Mouse (Mus musculus) kidney, adult 8-10 months (tissue): Measurements from ENCODE around the gene Tmed9.

Experiments
- DNase-seq, 2 experiments: peaks; one replicate each; pipeline ENCODE4 v3.0.0; 2022

The Tmed9 gene

GRCm38 (mm10) chr13:55573432-55573831 lies at the start of gene Tmed9:
Gene Tmed9, plus strand, starts transcription at chr13:55573732.
- no peak for DNase-seq

DNA sequence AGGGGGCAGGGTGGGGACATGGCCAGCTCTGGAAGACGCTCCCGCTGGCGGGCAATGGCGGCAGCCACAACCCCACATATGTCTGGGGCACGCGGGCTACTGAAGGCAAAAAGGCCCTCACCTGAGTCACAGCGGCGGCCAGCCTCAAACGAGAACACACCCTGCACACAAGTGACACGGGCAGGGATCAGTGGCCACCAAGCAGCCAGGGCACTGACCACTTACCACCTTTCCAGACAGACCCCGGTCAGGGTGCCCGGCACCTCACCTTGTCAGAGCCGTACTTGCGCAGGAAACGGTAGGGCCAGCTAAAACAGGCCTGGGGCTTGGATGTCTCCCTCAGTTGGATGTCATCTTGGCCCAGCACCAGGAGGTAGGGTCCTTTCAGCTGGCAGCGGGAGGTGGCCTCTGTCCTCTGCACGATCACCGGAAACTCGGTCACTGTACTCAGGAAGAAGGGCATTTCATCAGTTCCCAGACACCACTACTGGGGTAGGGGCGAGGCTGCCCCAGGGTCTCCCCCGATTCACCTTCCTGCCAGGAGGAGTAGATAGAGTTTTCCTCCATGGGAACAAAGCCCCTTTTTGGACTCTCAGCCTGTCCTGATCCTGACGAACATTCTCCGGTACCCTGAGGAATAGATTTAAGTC lies 49.5 kb upstream of the Tmed9 start:
- no peak for DNase-seq

DNA sequence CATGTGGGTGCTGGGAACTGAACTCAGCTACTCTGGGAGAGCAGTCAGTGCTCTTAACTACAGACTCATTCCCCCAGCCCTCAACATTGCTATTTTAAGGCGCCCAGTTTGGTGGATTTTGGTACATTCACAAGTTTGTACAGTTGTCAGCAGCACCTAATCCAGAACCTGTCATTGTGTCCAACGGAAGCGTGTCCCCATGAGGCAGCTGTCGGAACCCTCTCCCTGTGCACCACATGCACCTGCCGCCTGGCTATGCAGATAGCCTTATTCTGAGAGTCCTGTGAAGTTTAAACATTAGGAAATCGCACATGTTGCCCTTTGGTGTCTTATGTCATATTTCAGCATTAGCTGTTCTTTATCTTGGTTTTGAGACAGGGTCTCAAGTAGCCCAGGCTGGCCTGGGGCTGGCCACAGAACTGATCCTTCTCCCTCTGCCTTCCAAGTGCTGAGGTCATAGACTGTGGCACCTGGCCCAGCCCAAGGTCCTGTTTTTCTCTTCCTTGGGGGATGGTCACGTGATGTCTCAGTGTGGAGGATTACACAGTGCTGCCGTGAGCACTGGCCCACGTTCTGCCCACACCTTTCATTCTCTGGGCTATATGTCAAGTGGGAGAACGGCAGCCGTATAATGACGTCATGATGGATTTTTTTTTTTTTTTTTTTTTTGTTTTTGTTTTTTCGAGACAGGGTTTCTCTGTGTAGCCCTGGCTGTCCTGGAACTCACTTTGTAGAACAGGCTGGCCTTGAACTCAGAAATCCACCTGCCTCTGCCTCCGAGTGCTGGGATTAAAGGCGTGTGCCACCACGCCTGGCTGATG lies 47.6 kb upstream of the Tmed9 start:
- no peak for DNase-seq

DNA sequence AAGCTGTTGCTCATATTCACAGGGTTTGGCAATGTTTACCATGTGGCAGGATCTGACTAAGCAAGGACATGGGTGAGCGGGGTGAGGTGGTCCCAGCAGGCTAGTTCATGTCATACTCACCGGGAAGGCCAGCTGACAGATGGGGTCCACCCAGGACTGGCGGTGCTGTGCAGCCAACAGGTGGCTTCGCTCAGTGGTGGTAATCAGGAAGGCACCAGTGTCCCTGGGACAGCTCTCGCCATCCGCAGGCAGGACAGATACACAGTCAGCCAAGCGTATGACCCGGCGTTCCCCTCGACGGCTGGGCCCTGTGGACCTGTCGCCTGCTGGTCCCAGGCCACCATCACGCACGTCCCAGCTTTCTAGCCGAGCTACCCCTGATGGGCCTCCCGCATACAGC lies 46.3 kb upstream of the Tmed9 start:
- DNase-seq, result no peak

DNA sequence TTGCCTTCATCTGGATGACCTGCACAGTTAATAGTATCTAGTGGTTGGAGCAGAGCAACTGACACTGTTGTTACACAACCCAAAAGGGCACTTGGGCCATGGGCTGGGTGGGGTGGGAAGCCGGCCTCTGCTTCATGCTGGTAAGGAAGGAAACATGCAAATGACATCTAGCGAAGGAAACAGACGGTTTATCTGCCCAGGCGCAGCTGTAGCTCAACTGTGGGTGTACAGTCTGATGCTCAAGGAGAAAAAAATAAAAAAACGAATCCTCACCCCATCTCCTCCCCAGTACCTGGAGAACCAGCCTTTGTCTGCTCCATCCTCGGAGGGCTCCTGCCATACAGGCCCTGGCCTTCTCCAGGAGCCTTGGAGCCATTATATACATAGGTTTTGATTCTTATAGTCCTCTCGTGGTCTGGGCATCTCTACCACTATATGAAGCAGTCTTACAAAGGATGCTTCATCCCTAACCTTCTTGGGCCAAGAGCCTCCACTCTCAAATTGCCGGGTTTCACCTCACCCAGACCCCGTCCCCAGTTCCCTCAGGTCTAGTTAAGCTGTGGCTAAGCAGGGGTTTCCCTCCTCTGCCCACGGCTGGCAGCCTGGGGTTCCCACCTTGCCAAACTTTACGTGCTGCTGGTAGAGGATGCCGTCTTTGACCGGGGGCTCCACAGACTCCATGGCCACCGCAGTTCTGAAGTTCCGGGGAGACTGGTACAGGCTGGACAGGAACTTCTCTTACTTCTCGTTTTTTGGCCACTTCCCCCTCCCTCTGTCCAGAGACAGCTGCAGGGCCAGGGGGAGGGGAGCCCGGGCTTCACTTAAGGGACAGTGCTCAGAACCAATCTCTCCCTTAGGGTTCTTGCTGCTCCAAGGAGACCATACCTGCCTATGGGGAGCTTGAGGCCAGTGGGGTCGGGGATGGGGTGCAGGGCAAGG lies 45.4 kb upstream of the Tmed9 start:
- no peak for DNase-seq

- DNase-seq, result no peak
Measured at GRCm38 (mm10) chr13:55529198-55529915, 44.2 kb upstream of the Tmed9 start, which contains the start of gene Dok3. Gene Dok3, minus strand, starts transcription at chr13:55529296.

GRCm38 (mm10) chr13:55535191-55535590 lies 38.3 kb upstream of the Tmed9 start:
- DNase-seq, result no peak

GRCm38 (mm10) chr13:55535796-55536193 lies 37.7 kb upstream of the Tmed9 start:
- DNase-seq, result no peak

DNA sequence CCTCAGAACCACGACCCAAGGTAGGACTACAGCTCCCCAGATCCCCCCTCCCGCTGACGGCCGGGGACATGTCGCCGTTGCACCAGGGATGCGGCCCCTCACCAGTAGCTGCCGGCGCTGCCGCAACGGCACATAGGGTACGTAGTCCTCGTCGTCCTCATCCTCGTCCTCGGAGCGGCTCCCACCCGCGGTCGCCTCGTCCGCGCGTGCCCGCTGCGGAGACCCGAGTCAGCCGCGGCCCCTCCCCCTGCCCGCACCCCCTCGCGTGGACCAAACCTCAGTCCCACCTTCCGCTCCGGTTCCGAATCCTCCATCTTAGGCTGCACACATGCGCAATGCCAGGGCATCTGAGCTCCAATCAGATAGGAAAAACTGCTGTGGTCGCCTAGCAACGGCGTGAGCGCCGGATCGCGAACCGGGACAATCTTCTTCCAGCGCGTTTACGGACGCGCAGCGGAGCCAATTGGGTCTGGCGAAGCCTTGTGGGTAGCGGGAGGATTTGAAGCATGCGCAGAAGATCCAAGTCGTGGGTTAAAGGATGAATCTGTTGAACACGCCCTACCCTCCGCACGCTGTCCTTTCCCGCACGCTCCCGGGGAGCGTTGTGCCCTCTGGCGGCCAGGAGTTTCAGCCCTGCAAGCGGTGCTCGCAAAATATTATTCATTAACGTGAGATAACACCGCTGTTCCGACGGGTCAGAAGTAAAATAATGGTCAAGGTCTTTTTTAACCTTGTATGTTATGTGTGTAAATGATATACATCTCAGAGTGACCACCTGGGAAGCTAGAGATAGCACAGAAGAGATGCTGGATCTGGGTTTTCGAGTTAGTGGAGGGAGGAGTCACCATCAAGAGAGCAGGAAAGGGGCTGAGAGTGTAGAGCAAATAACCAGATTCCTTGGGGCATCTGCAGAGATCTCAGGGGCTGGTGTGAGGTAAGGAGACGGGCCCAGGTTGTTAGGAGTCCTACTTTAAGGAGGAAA lies 37.0 kb upstream of the Tmed9 start, which contains the start of gene Ddx41:
Gene Ddx41, minus strand, starts transcription at position 465 of the 982 bp plus-strand sequence.
- DNase-seq, result peak; percentile 100

GRCm38 (mm10) chr13:55540933-55541332 lies 32.6 kb upstream of the Tmed9 start:
- DNase-seq, result peak in 1 of 2 experiments; percentile 39

- DNase-seq, result peak; percentile 96 to 98
Measured at GRCm38 (mm10) chr13:55542891-55543290, 30.6 kb upstream of the Tmed9 start.

DNA sequence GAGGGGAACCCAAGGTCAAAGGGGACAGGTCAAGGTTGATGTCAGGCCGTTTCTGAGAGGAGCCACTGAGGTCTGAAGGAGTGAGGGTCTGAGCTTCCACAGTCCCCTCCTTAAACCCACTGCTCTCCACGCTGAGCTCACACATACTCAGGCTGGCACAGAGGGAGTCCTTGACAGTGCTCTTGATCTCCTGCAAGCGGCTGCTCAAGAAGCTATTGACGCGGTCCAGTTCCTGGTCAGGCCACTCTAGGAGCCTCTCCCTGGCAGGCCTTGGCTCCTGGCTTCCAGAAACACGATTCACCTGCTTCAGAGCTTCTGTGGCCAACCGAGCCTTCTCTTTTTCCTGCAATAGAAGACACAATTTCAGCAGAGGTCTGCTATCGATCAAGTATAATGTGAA lies 30.1 kb upstream of the Tmed9 start:
- no peak for DNase-seq

- no peak for DNase-seq
Measured at GRCm38 (mm10) chr13:55544792-55545191, 28.7 kb upstream of the Tmed9 start.

DNA sequence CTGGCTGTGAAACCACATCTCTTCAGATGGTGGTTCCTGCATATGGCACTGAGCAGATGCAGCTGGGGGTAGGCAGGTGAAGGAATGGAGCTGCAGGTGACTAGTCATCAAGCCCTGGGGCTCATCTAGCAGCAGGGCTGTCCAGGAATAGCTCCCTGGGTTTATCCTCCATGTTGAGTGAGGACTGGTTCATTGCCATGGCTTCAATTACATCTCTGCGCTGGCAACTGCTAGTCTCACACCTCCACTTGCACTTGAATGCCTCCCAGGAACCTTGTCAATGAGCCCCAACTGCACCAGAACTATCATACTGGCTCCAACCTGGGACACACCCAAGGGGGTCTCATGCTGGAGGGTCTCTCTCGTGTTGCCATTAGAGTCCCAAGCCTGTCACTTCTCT lies 25.6 kb upstream of the Tmed9 start:
- DNase-seq, result no peak

DNA sequence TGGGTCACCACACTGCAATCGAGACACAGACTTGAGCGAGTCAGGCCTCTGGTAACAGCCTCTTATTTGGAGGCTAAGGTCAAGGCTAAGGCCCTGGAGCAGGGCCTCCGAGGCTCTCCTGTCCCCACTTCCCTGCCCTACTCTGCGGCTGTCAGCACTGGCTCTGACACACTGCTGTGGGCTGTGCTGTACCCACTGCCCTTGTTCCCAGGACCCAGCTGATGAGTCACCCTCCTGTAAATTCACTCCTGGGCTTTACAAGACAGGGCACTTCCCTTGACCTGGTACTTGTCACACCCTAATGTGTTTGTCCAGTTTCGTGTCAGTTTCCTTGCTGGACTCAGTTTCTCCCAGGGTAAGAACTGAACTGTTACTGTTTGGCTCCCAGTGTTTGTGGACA lies 25.1 kb upstream of the Tmed9 start:
- DNase-seq, result no peak

- no peak for DNase-seq
Measured at GRCm38 (mm10) chr13:55549061-55549460, 24.5 kb upstream of the Tmed9 start.

GRCm38 (mm10) chr13:55555921-55556320 lies 17.6 kb upstream of the Tmed9 start:
- no peak for DNase-seq

DNA sequence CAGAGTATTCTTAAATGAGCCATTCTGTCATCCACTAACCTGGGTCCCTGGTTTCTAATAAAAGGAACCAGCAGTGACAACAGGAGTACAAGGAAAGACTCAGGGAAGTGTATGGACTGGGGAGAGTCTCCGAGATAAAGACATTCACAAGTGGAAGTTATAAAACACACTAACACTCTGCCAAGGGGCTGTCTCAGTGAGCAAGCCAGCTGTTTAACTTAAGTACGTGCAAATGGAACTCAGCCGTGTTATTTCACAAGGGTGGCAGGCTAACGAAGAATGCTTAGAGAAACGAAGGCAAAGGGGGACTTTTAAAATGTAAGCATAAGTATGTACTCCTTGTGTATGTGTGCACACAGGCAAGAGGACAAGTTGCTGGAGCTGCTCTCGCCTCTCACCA lies 16.0 kb upstream of the Tmed9 start:
- DNase-seq, result no peak

GRCm38 (mm10) chr13:55563266-55563879 lies 10.2 kb upstream of the Tmed9 start:
- DNase-seq, result peak in 1 of 2 experiments; percentile 29

DNA sequence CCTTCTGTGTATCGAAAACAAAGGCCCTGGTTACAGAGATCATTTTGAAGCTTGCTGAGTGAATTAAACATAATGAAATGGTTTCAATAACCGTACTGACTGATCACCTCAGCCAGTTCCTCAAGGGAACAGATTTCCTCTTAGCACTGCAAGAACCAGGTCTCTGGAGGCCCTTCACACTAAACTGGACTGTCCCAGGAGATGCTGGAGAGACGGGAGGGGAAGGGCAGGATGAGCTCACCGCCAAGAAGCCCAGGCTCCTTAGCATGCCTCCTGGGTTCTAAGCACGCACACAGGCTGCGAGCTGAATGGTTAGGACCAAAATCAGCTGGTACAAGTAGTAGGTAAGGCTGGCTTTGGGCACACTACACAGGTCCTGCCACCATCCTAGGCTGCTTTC lies 6.5 kb upstream of the Tmed9 start:
- no peak for DNase-seq

DNA sequence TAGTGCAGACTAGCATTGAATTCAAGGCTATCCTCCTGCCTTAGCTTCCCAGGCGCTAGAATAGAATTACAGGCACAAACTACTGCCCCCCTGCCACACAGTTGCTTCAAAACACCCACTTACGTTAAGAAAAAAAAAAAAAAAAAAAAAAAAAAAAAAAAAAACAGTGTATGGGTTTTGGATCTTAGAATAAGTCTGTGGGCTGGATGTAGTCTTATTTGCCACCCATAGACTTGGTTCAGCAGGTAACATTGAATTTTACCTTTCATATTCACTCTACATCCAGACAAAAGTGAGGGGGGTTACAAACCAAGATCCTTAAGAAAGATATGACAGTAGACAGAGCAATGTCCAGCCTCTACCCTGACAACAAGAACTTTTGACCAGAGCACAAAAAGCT lies 5.6 kb upstream of the Tmed9 start:
- DNase-seq, result no peak
